Mouse (Mus musculus): ENCODE measurements around the gene Hmces.

The Hmces gene

DNA sequence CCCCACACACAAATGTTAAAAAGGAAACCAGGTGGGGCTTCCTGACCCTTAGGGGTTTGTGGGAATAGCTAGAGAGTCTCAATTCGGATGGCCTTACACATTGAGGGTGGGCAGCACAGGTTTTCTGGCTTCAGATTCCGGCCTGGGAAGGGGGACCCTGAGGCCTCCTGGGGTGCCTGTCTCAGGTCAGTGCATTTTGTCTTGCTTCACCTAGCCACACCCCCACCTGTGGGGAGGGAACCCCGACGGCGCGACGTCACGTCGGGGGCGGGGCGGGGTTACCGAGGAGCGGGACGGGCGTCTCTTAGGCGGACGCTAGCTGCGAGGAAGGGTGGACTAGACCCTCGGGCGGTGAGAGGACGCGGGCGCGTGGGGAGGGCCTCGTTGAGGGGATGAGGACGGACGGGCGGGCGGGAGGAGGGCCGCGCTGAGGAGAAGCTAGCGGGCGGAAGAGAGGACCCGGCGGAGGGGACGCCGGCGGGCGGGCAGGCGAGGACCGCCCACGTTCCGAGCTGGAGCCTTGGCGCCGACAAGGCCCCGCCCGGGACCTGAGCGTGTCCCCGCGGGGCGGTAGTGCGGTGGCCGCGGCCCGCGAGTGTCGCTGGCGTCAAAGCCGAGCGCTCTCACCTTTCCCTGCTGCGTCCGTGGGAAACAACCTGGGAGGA lies at the start of gene Hmces:
Hmces (plus strand) TSS at position 275 of the 665 bp plus-strand sequence.
- peak; percentile 84 for DNase-seq

DNA sequence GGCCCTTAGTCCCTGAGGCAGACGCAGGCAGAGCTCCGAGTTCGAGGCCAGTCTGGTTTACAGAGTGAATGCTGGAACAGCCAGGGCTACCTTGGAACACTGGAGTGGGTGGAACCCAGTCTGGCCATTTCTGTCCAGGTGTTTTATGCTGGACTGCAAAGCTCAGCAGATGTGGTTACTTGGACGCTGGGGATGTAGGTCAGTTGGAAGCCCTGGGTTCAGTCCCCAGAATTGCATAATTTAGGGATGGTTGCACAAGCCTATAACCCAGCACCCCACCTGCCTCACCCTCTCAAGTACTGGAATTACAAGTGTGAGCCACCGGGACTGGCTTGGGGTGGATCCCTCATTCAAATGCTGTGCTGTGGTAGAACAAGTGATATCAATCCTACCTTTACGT lies 47.5 kb upstream of the Hmces start:
- peak; percentile 8 for DNase-seq

DNA sequence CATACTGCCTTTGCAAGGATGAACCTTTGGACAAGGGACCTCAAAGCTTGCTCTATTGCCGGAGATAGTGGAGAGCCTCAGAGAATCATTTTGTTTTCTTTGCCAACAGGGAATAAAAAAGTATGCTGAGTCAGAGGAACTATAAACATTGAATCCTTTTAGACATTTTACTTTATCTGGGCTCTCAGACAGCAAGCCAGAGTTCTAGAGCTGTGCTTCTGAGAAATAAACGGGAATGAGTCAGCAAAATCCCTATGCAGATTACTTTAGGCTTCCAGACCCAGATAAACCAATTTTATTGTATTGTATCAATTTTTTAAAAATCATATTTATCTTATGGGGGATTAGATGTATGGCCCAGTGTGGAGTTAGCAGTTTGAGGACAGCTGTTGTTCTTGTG lies 46.5 kb upstream of the Hmces start:
- DNase-seq: no peak

DNA sequence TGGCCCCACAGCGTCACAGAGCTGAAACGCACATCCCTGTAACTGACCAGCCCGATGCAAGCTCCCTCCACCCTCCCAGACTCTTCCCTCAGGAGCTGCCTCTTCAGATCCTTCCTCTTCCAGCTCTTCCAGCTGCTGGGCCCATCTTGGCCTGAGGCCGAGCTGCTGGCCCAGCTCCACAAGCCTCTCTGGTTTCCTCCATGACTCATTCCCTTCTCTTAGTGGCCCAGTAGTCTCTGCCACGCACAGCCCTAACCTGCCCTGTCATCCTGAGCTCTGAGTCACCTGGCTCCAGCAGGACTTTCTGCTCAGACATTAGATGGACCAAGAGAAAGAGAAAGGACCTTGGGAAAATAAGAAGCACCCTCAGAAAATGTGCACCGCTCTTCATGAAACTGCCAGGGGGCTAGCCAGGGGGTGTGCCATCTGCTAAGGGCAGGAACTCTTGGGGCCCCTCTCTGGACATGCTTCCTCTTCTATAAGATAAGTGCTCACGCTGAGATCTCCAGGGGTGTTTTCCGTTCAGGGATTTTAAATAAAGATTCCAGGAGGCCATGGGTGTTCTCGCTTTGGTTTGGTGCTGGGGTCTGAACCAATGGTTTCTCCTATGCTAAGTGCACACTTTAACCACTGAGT lies 44.7 kb upstream of the Hmces start:
- DNase-seq: peak; percentile 84

DNA sequence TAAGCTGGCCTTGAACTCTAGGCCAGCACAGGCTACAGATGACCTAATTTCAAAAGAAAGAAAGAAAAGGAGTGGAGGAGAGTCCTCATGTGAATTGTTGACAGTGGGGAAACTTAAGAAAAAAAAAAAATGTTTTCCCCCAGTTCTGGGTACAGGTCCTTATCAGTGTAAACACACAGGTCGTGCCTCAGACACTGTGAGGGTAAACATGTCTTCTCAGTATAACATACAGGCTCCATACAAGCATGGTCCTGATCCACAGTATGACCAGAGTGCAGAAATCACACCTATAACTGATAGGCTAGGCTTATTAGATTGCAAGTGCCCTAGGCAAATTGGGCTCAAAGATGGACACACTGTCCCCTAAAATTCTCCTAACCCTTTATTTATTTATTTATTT lies 43.3 kb upstream of the Hmces start:
- no peak for DNase-seq

DNA sequence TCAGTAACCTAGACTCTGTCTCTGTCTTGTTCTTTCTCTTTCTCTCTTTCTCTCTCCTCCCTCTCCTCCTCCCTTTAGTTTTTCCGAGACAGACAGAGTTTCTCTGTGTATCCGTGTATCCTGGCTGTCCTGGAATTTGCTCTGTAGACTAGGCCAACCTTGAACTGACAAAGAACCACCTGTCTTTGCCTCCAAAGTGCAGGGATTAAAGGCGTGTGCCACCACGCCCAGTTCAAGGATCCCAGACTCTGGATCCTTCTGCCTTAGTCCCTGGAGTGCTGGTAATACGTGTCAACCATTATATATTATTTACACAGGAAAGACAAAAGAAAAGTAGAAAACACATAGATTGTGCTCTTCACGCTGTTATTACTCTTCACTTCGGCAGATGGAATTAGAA lies 42.5 kb upstream of the Hmces start:
- no peak for DNase-seq

DNA sequence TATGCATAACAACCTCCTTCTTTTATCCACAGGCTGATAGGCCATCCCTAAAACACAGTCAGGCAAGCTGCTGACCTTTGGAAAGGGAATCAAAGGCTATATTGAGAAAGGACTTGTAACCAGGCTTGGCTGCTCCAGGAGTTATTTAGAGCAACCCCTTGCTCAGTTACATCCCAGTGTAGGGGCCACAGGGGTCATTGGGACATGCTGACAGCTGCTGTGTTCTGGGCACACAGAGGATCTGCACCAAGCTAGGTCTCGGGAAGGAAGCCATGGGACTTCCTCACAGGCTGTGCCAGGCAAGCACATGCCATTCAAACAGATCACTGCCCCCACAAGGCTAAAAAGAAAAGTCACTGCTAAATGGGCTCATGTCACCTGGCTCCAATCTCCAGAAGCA lies 40.6 kb upstream of the Hmces start:
- no peak for DNase-seq

DNA sequence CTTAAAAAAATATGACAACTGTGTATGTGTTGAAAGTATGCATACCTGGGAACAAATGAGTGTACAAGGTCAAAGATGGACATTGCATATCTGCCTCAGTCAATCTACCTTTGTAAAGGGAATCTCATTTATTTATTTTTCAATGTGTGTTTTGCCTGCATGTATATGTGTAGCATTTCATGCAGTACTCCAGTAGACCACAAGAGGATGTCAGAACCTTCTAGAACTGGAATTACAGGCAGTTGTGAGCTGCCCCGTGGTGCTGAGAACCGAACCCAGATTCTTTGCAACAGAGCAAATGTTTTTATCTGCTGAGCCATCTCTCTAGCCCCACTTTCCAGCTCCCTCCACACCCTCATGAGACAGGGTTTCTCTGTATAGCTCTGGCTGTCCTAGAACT lies 39.8 kb upstream of the Hmces start:
- no peak for DNase-seq

DNA sequence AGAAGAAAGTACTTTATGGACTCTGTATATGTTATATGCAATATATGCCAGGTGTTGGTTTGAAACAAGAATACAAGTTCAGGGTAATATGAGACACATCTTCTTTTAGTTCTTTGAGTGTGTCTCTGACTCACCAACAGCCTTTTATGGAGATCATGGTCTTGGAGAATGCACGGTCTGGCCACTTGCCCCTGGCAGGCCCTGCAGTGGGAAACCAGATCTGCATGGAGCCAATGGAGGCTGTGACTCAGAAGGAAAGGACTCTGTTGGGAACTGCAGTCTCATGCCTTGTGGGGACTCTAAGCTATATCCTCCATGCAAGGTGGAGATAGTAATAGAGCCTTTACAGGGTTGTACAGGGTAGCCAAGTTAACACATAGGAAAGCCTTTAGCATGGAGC lies 38.7 kb upstream of the Hmces start:
- no peak for DNase-seq

DNA sequence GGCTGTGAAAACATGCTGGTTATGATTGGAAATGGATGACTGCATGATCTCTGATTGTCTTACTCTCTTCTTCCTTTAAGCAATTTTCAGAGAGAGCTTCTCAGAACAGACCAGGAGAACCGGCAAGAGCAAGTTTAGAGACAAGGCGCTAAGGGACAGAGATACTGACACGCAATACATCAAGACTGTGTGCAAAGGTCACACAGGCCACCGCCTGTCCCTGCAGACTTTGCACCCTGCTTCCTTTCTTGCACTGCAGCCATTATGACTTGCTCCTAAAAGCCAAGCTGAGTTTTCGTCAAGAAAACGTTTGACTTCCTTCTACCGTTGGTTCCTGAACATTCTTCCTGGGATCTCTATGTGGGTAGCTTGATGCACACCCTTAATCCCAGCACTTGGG lies 38.2 kb upstream of the Hmces start:
- DNase-seq: no peak

DNA sequence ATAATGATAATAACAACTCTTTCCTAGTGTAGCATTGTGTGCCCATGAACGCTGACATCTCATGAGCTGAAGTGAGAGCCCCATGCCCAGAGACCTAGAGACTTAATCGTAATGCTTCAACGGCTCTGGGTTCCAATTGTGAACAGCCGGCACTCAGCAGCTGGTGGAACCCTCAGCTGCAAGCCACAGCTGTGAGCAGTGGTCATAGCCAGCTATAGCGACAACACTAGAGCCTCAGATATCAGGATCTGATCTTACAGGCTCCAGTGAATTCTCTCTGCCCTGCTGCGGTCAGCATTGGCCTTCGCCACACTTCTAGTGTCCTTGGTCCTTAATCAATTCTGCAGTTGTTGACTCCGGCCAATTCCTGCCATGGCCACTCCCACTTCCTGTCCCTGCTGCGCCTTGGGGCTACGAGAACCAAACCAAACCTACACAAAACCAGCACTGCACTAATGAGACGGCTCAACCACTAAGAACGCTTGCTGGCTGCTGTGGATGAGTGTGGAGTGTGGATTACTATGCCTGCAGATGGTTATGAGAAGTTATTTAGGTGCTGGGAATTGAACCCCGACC lies 37.6 kb upstream of the Hmces start:
- DNase-seq: peak; percentile 60

DNA sequence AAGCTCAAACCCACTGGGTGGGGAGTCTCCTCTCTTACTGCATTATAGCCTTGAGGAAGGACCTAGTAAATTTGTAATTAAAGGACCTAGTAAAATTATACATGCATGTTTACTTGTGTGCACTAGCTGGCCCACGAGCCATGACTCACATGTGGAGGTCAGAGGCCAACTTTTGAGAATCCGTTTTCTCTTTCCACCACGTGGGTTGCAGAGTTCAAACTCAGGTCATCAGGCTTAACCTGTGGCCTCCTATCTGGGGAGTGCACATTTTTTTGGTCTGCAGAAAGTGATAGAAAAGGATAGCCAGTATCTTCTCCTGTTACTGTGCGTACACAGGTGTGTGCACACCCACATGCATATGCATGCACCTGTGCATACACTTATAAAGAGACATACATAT lies 34.7 kb upstream of the Hmces start:
- no peak for DNase-seq

DNA sequence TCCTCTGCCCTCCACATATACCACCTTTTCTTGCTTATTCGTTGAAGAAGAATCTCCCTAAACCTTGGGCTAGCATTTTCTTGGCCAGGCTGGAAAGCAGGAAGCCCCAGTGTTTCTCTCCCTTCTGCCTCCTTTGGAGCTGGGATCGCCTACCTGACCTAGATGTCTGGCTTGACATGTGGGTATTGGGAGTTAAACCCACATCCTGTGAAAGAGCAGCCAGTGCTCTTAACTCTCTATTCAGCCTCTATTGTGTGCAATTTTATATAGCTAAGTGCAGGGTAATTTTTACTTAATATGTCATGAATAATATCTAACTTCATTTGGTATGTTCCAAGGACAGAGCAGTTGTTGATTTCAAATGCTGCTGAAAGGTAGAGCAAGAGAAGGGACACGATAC lies 34.1 kb upstream of the Hmces start:
- no peak for DNase-seq

DNA sequence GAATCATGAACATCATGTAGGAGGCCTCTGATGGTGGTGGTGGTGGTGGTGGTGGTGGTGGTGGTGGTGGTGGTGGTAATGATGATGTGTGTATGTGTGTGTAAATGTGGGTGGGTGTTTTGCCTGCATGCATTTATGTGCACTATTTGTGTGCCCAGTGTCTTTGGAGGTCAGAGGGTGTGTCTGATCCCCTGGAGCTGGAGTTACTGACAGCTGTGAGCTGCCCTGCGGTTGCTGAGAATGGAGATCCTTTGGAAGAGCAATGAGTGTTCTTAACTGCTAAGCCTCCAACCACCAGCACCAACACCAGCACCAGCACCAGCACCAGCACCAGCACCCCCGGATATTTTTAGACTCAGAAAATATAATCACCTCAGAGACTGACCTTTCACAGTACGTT lies 31.5 kb upstream of the Hmces start:
- no peak for DNase-seq

DNA sequence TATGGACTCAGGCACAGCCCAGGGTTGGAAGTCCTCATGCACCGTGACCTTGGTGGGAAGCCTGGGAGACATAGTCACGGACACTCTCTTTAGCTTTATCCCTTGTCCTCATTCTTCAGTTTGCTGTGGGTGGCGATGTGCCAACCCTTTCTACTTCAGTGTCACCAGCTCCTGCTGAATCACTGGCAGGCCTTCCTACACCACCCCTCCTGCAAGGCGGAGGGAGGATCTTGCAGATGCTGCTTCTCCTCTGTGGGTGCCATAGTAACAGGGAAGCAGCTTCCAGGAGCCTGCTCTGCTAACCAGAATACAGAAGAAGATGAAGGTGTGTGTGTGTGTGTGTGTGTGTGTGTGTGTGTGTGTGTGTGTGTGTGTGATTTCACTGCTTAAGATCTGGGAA lies 30.9 kb upstream of the Hmces start:
- peak; percentile 16 for DNase-seq

DNA sequence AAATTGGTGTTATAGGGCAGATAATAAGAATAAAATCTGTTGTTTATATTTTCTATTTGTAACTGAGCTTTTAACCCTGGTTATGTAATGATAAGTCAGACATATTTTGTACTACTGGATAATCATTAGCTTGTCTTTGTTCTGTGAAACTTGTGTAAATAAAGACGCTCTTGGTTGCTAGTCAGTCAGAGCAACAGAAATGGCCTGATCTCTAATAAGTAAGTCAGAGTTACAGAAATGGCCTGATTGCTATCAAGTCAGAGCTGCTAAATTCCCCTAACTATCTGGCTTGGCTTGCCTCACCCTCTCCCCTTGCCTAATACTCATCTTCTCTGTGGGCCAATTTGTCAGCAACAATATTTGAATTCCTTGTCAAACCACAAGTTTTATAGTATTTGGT lies 27.0 kb upstream of the Hmces start:
- no peak for DNase-seq

DNA sequence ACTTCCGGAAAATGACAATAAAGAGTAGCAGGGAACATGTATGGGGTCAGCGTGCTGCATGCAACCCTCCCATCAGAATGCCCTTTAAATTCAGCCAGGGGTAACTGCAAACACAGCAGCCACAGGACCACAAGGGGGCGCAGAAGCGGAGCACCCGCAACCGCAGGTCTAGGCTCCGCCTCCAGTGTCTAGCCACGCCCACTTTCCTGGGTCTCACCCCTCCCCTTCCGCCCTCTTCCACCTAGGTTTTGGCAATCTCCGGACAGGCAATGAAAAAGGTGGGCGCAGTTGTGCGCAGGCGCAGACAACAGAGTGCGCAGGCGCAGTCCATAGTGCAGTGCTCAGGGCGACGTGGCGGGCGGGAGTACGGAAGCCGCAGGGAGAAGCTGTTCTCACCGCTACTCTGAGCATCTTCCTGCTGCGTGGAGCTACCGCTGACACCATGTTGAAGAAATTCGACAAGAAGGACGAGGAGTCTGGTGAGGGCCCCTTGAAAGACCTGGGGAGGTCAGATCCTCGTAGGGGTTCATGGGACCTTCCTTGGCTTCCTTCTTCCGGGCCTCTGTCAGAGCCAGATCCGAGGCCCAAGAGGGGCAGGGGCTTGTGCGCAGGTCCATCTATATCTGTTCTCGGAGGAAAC lies 26.0 kb upstream of the Hmces start, which contains the start of gene Copg1:
Copg1 (plus strand) TSS at position 221 of the 640 bp plus-strand sequence.
- peak; percentile 100 for DNase-seq

DNA sequence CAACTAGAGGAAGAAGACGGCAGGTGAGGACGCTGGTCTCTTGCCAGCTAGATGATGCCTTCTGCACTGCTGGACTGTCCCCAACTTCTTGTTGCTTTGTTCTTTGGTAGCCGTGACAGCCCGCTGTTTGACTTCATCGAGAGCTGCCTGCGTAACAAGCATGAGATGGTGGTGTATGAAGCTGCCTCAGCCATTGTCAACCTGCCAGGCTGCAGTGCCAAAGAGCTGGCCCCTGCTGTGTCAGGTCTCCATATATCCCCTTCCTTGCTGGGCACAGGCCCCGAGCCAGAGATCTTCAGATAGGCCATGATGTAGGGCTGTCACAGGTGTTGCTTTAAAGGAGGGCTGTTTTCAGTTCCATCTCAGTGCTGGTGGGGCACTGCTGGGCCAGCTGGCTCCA lies 19.8 kb upstream of the Hmces start:
- no peak for DNase-seq

DNA sequence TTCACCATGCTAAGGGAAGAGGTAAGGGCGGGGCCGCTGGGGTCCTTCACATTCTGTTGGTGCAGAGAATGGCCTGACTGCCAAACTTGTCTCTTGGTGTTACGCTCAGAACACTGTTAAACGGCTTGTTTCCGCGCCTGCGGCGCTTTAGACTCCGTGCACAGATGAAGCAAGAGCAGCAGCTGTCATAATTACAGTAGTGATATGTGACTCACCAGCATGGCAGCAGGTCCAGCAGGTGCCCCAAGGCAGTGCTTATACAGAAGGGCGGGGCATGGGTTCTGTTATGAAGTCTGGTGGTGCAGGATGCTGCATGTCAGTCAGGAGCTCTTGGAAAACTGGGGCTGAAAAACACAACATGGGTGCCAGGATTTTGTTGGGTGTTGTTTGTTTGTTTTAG lies 15.7 kb upstream of the Hmces start:
- DNase-seq: no peak

DNA sequence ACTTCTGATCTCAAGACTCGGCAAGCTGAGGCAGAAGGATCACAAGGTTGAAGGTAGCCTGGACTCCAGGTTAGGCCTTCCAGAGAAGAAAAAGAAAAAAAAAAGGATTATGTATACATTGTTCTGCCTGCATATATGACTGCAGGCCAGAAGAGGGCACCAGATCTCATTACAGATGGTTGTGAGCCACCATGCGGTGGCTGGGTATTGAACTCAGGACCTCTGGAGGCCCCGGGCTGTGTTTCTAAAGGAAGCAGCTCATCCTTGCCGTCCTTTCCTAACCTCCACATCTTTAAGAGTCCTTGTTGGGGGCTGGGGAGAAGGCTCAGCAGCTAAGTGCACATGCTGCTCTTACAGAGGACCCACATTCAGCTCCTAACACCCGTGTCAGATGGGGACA lies 7.1 kb upstream of the Hmces start:
- DNase-seq: no peak

DNA sequence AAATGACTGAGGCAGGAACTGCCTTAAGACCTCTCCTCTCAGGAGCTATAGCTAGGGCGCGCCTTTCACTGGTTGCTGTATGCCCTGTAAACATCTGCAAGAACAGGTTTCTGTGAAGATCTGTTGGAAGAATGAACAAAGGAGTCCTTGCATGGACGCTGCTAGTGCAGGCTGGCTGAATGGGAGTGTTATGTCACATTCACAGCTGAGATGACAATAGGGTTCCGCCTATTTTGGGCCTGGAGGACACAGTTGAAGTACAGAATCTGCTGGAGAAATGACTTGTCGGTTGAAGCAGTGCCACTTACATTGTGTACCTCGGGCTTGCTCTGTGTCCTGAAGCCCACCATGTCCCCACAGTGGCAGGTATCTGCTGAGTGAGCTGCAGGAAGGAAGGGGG lies 4.6 kb upstream of the Hmces start:
- DNase-seq: no peak

DNA sequence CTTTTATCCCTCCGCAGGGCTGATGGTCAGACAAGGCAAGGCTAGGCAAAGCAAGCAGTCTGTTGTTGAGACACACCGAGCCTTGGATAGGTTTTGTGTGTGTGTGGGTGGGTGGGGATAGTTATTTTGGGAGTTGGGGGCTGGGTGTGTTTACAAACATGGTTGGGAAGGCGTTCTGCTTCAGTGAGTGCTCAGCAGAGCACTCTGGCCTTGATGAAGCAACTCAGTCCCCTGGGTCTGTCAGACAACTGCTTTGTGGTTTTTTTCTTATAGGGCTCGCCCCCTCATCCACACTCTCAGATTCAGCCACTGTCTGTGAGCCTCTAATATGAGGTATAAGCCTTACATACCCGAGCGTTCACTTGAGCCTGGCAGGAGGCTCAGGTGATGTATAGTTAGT lies 2.2 kb upstream of the Hmces start:
- peak; percentile 5 for DNase-seq

DNA sequence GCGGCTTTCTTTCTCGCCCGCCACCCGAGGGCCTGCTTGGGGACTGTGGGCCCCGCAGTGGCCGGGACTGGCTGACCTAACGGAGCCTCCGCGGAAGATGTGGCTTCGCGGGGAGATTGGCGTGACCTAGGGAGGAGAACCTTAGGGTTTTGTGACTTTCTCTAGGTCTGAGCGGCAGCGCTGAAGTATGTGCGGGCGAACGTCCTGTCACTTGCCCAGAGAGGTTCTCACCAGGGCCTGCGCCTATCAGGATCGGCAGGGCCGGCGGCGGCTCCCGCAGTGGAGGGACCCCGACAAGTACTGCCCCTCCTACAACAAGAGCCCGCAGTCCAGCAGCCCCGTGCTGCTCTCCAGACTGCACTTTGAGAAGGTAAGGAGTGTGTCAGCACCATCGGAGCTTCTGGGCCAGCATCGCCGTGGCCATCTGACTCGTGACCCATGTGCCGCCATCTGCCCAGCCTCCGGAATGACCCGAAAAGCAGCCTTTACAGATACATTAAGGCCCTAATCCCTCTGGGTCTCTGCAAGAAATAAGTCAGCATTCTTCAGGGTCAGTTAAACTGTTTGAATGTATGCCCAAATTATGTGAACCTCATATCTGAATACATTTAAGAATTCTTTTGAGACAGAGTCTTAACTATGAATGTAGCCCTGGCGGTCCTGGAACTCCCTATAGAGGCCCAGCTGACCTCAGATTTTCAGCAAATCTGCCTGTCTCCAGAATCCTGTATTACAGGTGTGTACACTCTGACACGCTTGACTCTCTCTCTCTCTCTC lies 779 bp downstream of the Hmces start:
- peak; percentile 51 for DNase-seq
